Mouse (Mus musculus) hindbrain, postnatal 0 days (tissue): Measurements from ENCODE around the gene Midn. TPM values are rescaled to one million over a fixed set of nuclear protein-coding genes. Genes with fewer than 3 reads are reported as not detected.

Experiments
- ATAC-seq: fragments of 200-750 bp; cut with Nextera tagmentation; 2 replicates; pipeline ENCODE4 v1.8.0; 2017; ENCODE audit warnings: mild to moderate bottlenecking, moderate TSS enrichment, moderate library complexity
- DNase-seq: peaks from one replicate; pipeline ENCODE4 v3.0.0-alpha.2; 2015; ENCODE audit warnings: low spot score
- H3K27ac ChIP-seq: fragments of 300-500 bp; sonication (generic); 2 replicates; pipeline ENCODE4 v1.5.1; 2014; ENCODE audit warnings: mild to moderate bottlenecking
- H3K27me3 ChIP-seq: fragments of 300-500 bp; sonication (generic); 2 replicates; pipeline ENCODE4 v1.6.1; 2014; ENCODE audit warnings: low read length, mixed read lengths; ENCODE audit not compliant: insufficient read depth
- H3K36me3 ChIP-seq: fragments of 300-500 bp; sonication (generic); 2 replicates; pipeline ENCODE4 v1.6.1; 2014; ENCODE audit warnings: low read length, mixed read lengths; ENCODE audit not compliant: insufficient read depth
- H3K4me1 ChIP-seq: fragments of 300-500 bp; sonication (generic); 2 replicates; pipeline ENCODE4 v1.6.1; 2014; ENCODE audit warnings: antibody characterized with exemption, low read length, mixed read lengths; ENCODE audit not compliant: insufficient read depth
- H3K4me2 ChIP-seq: fragments of 300-500 bp; sonication (generic); 2 replicates; pipeline ENCODE4 v1.6.1; 2014; ENCODE audit warnings: low read depth, mild to moderate bottlenecking, low read length, moderate library complexity, mixed read lengths
- H3K4me3 ChIP-seq: fragments of 300-500 bp; sonication (generic); 2 replicates; pipeline ENCODE4 v1.5.1; 2014; ENCODE audit warnings: low read length
- H3K9ac ChIP-seq: fragments of 300-500 bp; sonication (generic); replicated peaks from 2 replicates; pipeline ENCODE4 v1.6.1; 2014; ENCODE audit warnings: mild to moderate bottlenecking, low read length, moderate library complexity, mixed read lengths
- H3K9me3 ChIP-seq: fragments of 300-500 bp; sonication (generic); 2 replicates; pipeline ENCODE4 v1.6.1; 2016; ENCODE audit warnings: low read length, mixed read lengths
- CTCF ChIP-seq: IDR thresholded peaks from 2 replicates; pipeline ENCODE4 v1.5.1; 2016; ENCODE audit warnings: antibody characterized with exemption, control low read depth, low read depth
- WGBS: fragments of 180-500 bp; shearing (Covaris S2); extraction: QIAGEN DNeasy Blood & Tissue Kit; methylation state at CpG from one replicate; pipeline ENCODE4 v1.1.7; 2014; 5-methylcytosine and 5-hydroxymethylcytosine counted together
- polyA plus RNA-seq: library from polyadenylated mRNA; unstranded; fragments of >200 nt; fragmentation: Nextera tagmentation; extraction: Ambion mirVana; gene quantifications from 2 replicates; pipeline ENCODE4 v1.2.1, GENCODE M21; 2015
- total RNA-seq: library from RNA; depleted of rRNA; stranded (reverse); fragments of >200 nt; gene quantifications from 2 replicates; pipeline ENCODE4 v1.2.3, GENCODE M21; 2014; rRNA removed

Midn gene
- 146 and 172 TPM in 2 replicates for total RNA-seq
- polyA plus RNA-seq: 14.7 and 15.8 TPM in 2 replicates

- Histone ChIP-seq H3K27ac (peak within 1 kb of the TSS; percentile 96), H3K4me1 (peaks cover 16% of the 10 kb centered on the region; the same call in 1 of the 2 replicates), H3K27me3 (no peaks in the 10 kb centered on the region), H3K4me2 (peak within 1 kb of the TSS; percentile 80), H3K9ac (peak within 1 kb of the TSS; percentile 89), H3K4me3 (peak within 1 kb of the TSS; percentile 97), H3K36me3 (peaks cover 9% of the 10 kb centered on the region), H3K9me3 (no peaks in the 10 kb centered on the region)
- ATAC-seq: peak; percentile 13
- WGBS: 1% methylated on average over 38 of the region's 42 CpGs
- peak; percentile 68 for TF ChIP-seq CTCF
- peak; percentile 77 for DNase-seq
Measured at GRCm38 (mm10) chr10:80147719-80148601, at the start of gene Midn. Midn (plus strand) TSS chr10:80148272.

- Histone ChIP-seq H3K4me1 (peaks cover 6% of the 10 kb centered on the region), H3K36me3 (no peaks in the 10 kb centered on the region), H3K27me3 (no peaks in the 10 kb centered on the region), H3K9ac (no peak overlapping the region), H3K27ac (no peak overlapping the region), H3K4me2 (no peak overlapping the region), H3K9me3 (no peaks in the 10 kb centered on the region), H3K4me3 (no peak overlapping the region)
- no peak for DNase-seq
- ATAC-seq: no peak
- TF ChIP-seq CTCF: no peak
- WGBS: 89% methylated on average over 5 of the region's 5 CpGs
Measured at GRCm38 (mm10) chr10:80098630-80099029, 49.4 kb upstream of the Midn start.

GRCm38 (mm10) chr10:80100982-80101381 is 47.1 kb upstream of the Midn start:
- Histone ChIP-seq H3K4me1 (peaks cover 6% of the 10 kb centered on the region), H3K27me3 (no peaks in the 10 kb centered on the region), H3K9me3 (no peaks in the 10 kb centered on the region), H3K4me3 (no peak overlapping the region), H3K36me3 (no peaks in the 10 kb centered on the region), H3K4me2 (peak overlapping the region; percentile 100), H3K27ac (no peak overlapping the region), H3K9ac (no peak overlapping the region)
- WGBS: 68% methylated on average over 11 of the region's 11 CpGs
- ATAC-seq: no peak
- TF ChIP-seq CTCF: no peak
- no peak for DNase-seq

GRCm38 (mm10) chr10:80102216-80102915 is 45.7 kb upstream of the Midn start:
- Histone ChIP-seq H3K4me3 (peak overlapping the region; percentile 89), H3K36me3 (no peaks in the 10 kb centered on the region), H3K27me3 (no peaks in the 10 kb centered on the region), H3K9me3 (no peaks in the 10 kb centered on the region), H3K9ac (peak overlapping the region; percentile 91), H3K4me1 (peaks cover 6% of the 10 kb centered on the region), H3K4me2 (peak overlapping the region; percentile 100), H3K27ac (peak overlapping the region; percentile 69)
- TF ChIP-seq CTCF: no peak
- DNase-seq (peak; percentile 91), ATAC-seq (peak; percentile 91)
- WGBS: under 1% methylated on average over 56 of the region's 59 CpGs

GRCm38 (mm10) chr10:80103032-80103431 is 45.0 kb upstream of the Midn start:
- H3K27ac ChIP-seq: peak overlapping the region; percentile 69
- H3K4me2 ChIP-seq: peak overlapping the region; percentile 100
- H3K4me3 ChIP-seq: no peak overlapping the region
- DNase-seq: no peak
- peak; percentile 1; the same call in 1 of the 2 replicates for ATAC-seq
- H3K27me3 ChIP-seq: no peaks in the 10 kb centered on the region
- no peaks in the 10 kb centered on the region for H3K9me3 ChIP-seq
- H3K4me1 ChIP-seq: peaks cover 6% of the 10 kb centered on the region
- H3K9ac ChIP-seq: no peak overlapping the region
- WGBS: 77% methylated on average over 2 of the region's 2 CpGs
- H3K36me3 ChIP-seq: no peaks in the 10 kb centered on the region
- no peak for TF ChIP-seq CTCF

GRCm38 (mm10) chr10:80104181-80104580 is 43.9 kb upstream of the Midn start:
- H3K27me3 ChIP-seq: no peaks in the 10 kb centered on the region
- no peak overlapping the region for H3K27ac ChIP-seq
- no peak overlapping the region for H3K9ac ChIP-seq
- no peak overlapping the region for H3K4me3 ChIP-seq
- no peak for ATAC-seq
- H3K4me2 ChIP-seq: no peak overlapping the region
- WGBS: 82% methylated on average over 3 of the region's 3 CpGs
- no peak for TF ChIP-seq CTCF
- no peaks in the 10 kb centered on the region for H3K36me3 ChIP-seq
- peaks cover 6% of the 10 kb centered on the region for H3K4me1 ChIP-seq
- no peak for DNase-seq
- H3K9me3 ChIP-seq: no peaks in the 10 kb centered on the region
